Mouse (Mus musculus): ENCODE data around the gene Gm5662.
"Not testable (repeated sequence)": the region's sequence is repeated elsewhere in the genome, so short reads cannot be mapped to it uniquely, and the experiment has no call there.

- TF ChIP-seq POLR2A (IDR thresholded peaks at IDR 0.05; ENCODE audit: control insufficient read depth, low read depth, low read length); CTCF (IDR thresholded peaks at IDR 0.05; ENCODE audit: control insufficient read depth, insufficient read depth, insufficient replicate concordance, low read depth, low read length): not testable (repeated sequence)
Observed at GRCm38 (mm10) chr12:88255917-88256316, 18.4 kb downstream of the Gm5662 start.
